Mouse (Mus musculus) midbrain, embryonic 13.5 days (tissue): ENCODE measurements at regions not wholly inside any gene's neighbourhood (a gene's known extent, or its start where the extent isn't known, plus 50 kb on each side); places are given as distances from the start of the nearest gene placed in this dataset.
"Not testable (repeated sequence)": the region's sequence is repeated elsewhere in the genome, so short reads cannot be mapped to it uniquely, and the experiment has no call there.

ENCODE experiments used
- ATAC-seq: fragments of 200-750 bp; cut with Nextera tagmentation; 2 replicates; pipeline ENCODE4 v1.8.0; 2017; ENCODE audit warnings: mild to moderate bottlenecking, moderate TSS enrichment, moderate library complexity
- H3K27ac ChIP-seq: fragments of 300-500 bp; sonication (generic); 2 replicates; pipeline ENCODE4 v1.5.1; 2015; ENCODE audit warnings: inconsistent platforms, mild to moderate bottlenecking, moderate library complexity
- H3K27me3 ChIP-seq: fragments of 300-500 bp; sonication (generic); 2 replicates; pipeline ENCODE4 v1.6.1; 2015; ENCODE audit warnings: mild to moderate bottlenecking, inconsistent platforms
- H3K36me3 ChIP-seq: fragments of 300-500 bp; sonication (generic); 2 replicates; pipeline ENCODE4 v1.6.1; 2015; ENCODE audit warnings: mild to moderate bottlenecking, inconsistent platforms
- H3K4me1 ChIP-seq: fragments of 300-500 bp; sonication (generic); replicated peaks from 2 replicates; pipeline ENCODE4 v1.6.1; 2015; ENCODE audit warnings: inconsistent platforms
- H3K4me2 ChIP-seq: fragments of 300-500 bp; sonication (generic); replicated peaks from 2 replicates; pipeline ENCODE4 v1.6.1; 2015; ENCODE audit warnings: moderate library complexity, mild to moderate bottlenecking, inconsistent platforms
- H3K4me3 ChIP-seq: fragments of 300-500 bp; sonication (generic); replicated peaks from 2 replicates; pipeline ENCODE4 v1.5.1; 2015; ENCODE audit warnings: mild to moderate bottlenecking, inconsistent platforms
- H3K9ac ChIP-seq: fragments of 300-500 bp; sonication (generic); replicated peaks from 2 replicates; pipeline ENCODE4 v1.6.1; 2015; ENCODE audit warnings: mild to moderate bottlenecking, inconsistent platforms
- H3K9me3 ChIP-seq: fragments of 300-500 bp; sonication (generic); 2 replicates; pipeline ENCODE4 v1.6.1; 2016; ENCODE audit warnings: mild to moderate bottlenecking, inconsistent platforms
- WGBS: fragments of 180-500 bp; shearing (Covaris S2); methylation state at CpG from one replicate; pipeline ENCODE4 v1.1.7; 2015; 5-methylcytosine and 5-hydroxymethylcytosine counted together

DNA sequence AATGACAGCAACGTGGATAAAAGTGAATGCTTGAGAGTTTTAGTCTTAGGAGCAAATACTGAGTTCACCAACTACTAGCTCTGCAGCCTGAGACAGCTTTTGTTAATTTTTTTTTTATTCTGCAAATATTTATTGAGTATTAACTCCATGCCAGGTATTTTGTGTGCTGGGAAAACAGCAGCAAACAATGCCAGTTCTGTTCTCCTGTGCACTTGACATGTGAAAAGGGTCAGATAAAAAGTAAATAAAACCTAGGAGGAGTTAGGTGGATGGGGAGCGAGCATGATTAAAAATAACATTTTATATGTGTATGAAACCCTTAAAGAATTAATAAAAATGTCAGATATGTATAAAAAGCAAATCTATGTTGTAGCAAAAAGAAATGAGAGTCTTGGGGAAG lies 68.1 kb upstream of the Map3k1 start:
- Histone ChIP-seq H3K36me3 (no peaks in the 10 kb centered on the region), H3K27me3 (no peaks in the 10 kb centered on the region), H3K4me1 (no peaks in the 10 kb centered on the region), H3K9ac (no peak overlapping the region), H3K9me3 (peaks cover 2% of the 10 kb centered on the region; the same call in 1 of the 2 replicates), H3K4me3 (no peak overlapping the region), H3K4me2 (no peak overlapping the region), H3K27ac (no peak overlapping the region)
- WGBS: 82% methylated on average over 2 of the region's 2 CpGs
- no peak for ATAC-seq

DNA sequence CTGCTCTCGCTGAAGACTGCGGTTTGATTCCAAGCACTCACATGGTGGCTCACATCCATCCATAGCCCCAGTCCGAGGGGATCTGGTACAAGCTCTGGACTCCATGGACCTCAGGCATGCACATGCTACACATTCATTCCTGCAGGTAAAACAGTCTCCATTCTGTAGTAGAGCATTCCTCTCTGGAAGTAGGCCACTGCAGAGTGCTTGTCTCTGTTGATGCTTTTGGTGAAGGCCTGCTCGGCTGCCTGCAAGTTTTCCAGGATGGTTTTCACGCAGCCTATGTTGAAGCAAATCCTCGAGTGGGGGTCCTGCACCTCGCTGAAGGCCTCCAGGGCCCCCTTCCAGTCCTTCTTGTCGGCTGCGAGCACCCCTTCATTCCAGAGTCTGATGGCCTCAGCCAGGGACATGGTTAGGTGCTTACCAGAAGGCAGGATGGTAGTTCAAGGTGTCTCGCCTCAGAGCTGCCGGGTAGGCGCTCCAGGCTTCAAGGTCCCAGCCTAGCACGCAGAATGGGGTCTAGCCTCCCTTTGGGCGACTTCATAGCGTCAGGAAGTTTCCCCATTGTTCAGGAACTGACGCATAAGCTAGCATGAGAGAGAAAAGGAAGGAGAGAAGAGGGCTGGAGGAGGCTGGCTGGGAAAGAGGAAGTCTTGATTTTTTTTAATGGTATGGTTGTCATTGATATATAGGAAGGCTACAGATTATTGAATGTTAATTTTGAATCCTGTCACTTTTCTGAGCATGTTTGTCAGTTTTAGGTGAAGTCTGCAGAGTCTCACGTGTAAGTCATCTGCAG lies 75.2 kb upstream of the Map3k1 start:
- WGBS: 87% methylated on average over 17 of the region's 17 CpGs
- H3K36me3 ChIP-seq, H3K9me3 ChIP-seq, ATAC-seq, H3K4me2 ChIP-seq, H3K4me1 ChIP-seq, H3K27me3 ChIP-seq, H3K4me3 ChIP-seq, H3K27ac ChIP-seq, H3K9ac ChIP-seq: not testable (repeated sequence)

- Histone ChIP-seq H3K4me1 (no peaks in the 10 kb centered on the region), H3K36me3 (no peaks in the 10 kb centered on the region)
- WGBS: 70% methylated on average over 3 of the region's 3 CpGs
Observed at GRCm38 (mm10) chr13:111890792-111891191, 82.0 kb upstream of the Map3k1 start.

GRCm38 (mm10) chr13:111892141-111892540 lies 83.3 kb upstream of the Map3k1 start:
- ATAC-seq: no peak
- H3K4me3 ChIP-seq: no peak overlapping the region
- no peaks in the 10 kb centered on the region for H3K27me3 ChIP-seq
- H3K9ac ChIP-seq: no peak overlapping the region
- 91% methylated on average over 8 of the region's 8 CpGs for WGBS
- H3K9me3 ChIP-seq: no peaks in the 10 kb centered on the region
- no peak overlapping the region for H3K4me2 ChIP-seq
- no peaks in the 10 kb centered on the region for H3K36me3 ChIP-seq
- no peak overlapping the region for H3K27ac ChIP-seq
- 0 out of 2 replicates have a peak, but pooled peaks cover 3% of the 10 kb centered on the region for H3K4me1 ChIP-seq

More at GRCm38 (mm10) chr13:111890792-111891191, 82.0 kb upstream of the Map3k1 start:
- ATAC-seq: no peak
- Histone ChIP-seq H3K4me3 (no peak overlapping the region), H3K9me3 (no peaks in the 10 kb centered on the region), H3K9ac (no peak overlapping the region), H3K27me3 (no peaks in the 10 kb centered on the region), H3K4me2 (no peak overlapping the region), H3K27ac (no peak overlapping the region)

DNA sequence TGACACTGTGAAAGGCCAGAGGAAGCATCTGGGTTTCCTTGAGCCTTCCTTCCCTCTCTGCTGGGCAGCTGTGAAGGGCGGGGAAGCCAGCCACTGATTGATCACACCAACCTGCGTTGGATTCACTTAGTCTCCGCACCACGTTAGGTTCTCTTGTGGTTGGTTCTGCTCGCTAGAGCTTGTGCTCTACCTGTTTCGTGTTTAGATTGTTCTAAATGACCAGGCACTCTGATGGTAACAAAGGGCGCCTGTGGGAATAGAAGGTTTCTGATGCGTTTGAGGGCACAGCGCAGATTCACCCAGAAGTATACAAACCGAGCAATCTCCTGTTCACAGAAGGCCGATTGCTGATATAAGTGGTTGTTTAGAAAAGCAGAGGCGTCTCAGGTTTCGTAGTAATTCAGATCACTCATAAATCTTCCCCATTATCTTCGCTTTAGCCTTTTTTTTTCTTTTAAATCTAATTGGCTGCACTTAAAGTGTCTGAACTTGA lies 84.5 kb upstream of the Map3k1 start:
- 67% methylated on average over 14 of the region's 14 CpGs for WGBS
- H3K4me1 ChIP-seq: 0 out of 2 replicates have a peak, but pooled peaks cover 3% of the 10 kb centered on the region
- no peak overlapping the region for H3K4me3 ChIP-seq
- no peak overlapping the region for H3K4me2 ChIP-seq
- H3K36me3 ChIP-seq: no peaks in the 10 kb centered on the region
- no peaks in the 10 kb centered on the region for H3K9me3 ChIP-seq
- H3K27me3 ChIP-seq: no peaks in the 10 kb centered on the region
- ATAC-seq: no peak
- no peak overlapping the region for H3K27ac ChIP-seq
- no peak overlapping the region for H3K9ac ChIP-seq

DNA sequence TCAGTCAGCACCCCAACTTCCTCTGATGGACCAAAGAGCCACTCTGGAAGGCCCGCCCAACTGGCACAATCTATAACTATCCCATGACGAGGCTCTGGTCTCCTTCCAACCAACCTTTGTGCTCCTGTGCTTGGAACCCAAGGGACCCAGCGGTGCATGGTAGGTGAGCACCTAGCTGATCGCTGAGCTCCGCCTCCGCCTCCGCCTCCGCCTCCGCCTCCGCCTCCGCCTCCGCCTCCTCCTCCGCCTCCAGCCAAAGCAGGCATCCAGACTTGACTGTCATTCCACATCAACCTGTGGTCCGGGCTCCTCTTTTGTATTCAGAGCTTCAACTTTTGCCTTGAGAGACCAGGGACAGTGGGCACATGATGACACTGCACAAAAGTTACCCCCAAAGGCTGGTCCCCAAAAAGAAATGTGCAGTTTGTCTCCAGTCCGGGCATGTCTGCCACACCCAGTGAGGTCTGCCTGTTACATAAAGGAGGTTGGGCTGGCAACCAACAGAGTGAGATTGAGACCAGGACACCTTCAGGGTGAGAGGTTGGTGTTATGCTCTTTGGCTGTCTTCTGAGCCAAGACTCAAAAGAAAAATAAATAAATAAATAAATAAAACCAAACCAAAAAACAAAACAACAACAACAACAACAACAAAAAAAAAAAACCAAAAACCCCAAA lies 86.1 kb upstream of the Map3k1 start:
- Histone ChIP-seq H3K27ac (no peak overlapping the region), H3K4me1 (0 out of 2 replicates have a peak, but pooled peaks cover 3% of the 10 kb centered on the region), H3K9me3 (no peaks in the 10 kb centered on the region), H3K4me3 (no peak overlapping the region), H3K9ac (no peak overlapping the region), H3K4me2 (no peak overlapping the region), H3K27me3 (no peaks in the 10 kb centered on the region), H3K36me3 (no peaks in the 10 kb centered on the region)
- ATAC-seq: no peak
- WGBS: 63% methylated on average over 15 of the region's 15 CpGs

DNA sequence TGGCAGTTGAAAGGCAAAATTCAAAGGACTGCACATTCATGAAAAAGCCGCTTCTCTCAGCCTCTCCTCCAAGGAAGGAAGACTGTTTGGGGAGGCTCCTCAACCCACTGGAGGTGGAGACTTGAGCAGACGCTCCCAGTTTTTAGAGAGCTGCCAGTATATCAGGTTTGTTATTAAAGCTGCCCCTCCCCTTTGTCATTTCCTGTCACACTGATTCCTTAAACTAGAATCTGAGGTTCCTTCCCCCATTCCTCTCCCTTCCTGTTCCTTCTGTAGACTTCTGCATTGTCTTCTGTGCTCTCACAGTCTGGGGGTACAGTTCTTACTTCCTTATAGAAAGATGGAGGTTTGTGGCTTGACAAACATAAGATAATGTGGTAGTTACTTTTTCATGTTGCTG lies 87.5 kb upstream of the Map3k1 start:
- Histone ChIP-seq H3K4me1 (0 out of 2 replicates have a peak, but pooled peaks cover 3% of the 10 kb centered on the region), H3K27me3 (no peaks in the 10 kb centered on the region), H3K9me3 (no peaks in the 10 kb centered on the region), H3K9ac (no peak overlapping the region), H3K36me3 (no peaks in the 10 kb centered on the region), H3K27ac (no peak overlapping the region), H3K4me2 (no peak overlapping the region), H3K4me3 (no peak overlapping the region)
- ATAC-seq: no peak
- 39% methylated on average over 2 of the region's 2 CpGs for WGBS

DNA sequence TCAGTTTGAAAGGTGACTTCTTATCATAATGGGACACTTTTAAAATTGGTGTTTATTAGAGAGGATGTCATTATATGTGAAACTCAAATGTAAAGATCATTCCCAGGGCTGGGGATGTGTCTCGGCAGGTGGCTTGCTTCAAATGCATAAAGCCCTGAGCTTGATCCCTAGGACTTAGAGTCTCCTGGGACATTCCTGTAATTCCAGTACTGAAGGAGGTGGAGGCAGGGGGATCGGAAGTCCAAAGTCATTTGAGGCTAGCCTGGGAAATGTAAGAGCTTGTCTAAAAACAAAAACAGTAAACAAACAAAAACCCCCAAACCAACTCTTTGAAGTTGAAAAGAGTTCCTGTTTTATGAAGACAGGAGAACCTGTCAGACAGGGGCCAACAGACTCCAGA lies 94.6 kb upstream of the Map3k1 start:
- Histone ChIP-seq H3K4me2 (no peak overlapping the region), H3K27ac (no peak overlapping the region), H3K9me3 (no peaks in the 10 kb centered on the region), H3K27me3 (no peaks in the 10 kb centered on the region), H3K9ac (no peak overlapping the region), H3K36me3 (no peaks in the 10 kb centered on the region), H3K4me3 (no peak overlapping the region), H3K4me1 (peaks cover 11% of the 10 kb centered on the region)
- WGBS: 41% methylated on average over 2 of the region's 2 CpGs
- ATAC-seq: no peak

- H3K36me3 ChIP-seq: no peaks in the 10 kb centered on the region
- no peak overlapping the region for H3K9ac ChIP-seq
- no peaks in the 10 kb centered on the region for H3K9me3 ChIP-seq
- no peak overlapping the region for H3K4me2 ChIP-seq
- H3K4me3 ChIP-seq: no peak overlapping the region
- 0 out of 2 replicates have a peak, but pooled peaks have one; percentile 22 for ATAC-seq
- no peaks in the 10 kb centered on the region for H3K27me3 ChIP-seq
- WGBS: 56% methylated on average over 9 of the region's 9 CpGs
- H3K27ac ChIP-seq: no peak overlapping the region
- peaks cover 11% of the 10 kb centered on the region for H3K4me1 ChIP-seq
Observed at GRCm38 (mm10) chr13:111903931-111904330, 95.1 kb upstream of the Map3k1 start.

DNA sequence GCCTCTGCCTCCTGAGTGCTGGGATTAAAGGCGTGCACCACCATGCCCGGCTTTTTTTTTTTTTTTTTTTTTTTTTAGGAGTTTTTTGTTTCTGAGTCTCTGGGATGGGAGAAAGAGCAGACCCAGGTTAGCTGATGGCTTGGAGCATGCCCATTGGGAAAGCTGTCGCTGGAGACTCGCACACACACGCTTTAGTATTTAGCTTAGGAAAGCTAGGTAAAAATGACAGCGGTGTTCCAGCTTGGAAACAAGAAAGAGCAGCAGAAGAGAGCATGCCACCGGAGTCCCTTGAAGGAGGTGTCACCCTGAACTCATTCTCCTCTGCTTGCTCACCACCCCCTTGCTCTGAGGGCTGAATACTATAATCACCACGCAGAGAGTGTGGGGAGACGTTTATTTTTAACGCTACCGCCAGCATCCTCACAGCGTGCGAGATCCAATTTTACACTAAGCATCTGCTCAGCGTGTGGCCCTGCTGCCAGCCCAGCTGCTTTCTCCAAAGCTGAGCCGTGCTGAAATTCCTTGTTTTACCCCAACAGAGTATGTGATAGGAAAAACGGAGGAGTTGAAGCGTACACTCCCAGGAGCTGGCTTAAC lies 95.9 kb upstream of the Map3k1 start:
- ATAC-seq: peak; percentile 86
- H3K4me3 ChIP-seq: no peak overlapping the region
- peak overlapping the region; percentile 33 for H3K4me2 ChIP-seq
- no peaks in the 10 kb centered on the region for H3K27me3 ChIP-seq
- H3K4me1 ChIP-seq: peaks cover 11% of the 10 kb centered on the region
- H3K9ac ChIP-seq: no peak overlapping the region
- 15% methylated on average over 16 of the region's 17 CpGs for WGBS
- no peaks in the 10 kb centered on the region for H3K36me3 ChIP-seq
- peak overlapping the region; percentile 68 for H3K27ac ChIP-seq
- H3K9me3 ChIP-seq: no peaks in the 10 kb centered on the region

DNA sequence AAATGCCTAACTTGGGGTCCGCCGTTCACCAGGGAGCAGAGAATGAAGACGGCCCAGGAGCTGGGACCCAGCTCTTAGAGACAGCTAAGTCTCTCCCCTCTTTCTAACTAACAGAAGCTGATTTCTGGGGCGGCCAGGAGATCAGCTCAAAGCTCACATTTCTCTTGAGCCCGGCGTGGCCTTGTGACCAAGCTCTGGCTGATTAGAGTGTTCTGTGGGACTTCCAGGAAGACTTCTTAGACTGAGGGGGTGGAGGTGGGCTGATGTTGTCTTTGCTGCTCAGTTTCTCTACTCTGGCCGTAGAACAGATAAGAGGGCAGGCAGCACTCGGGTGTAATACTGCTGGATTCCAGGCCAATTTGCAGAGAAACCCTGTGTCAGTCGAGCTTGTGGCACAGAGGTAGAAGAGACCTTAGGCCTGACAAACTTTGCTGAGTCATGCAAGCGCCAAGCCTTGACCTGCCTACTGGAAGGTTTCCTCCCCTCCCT lies 96.5 kb upstream of the Map3k1 start:
- Histone ChIP-seq H3K9ac (no peak overlapping the region), H3K27me3 (no peaks in the 10 kb centered on the region), H3K4me3 (no peak overlapping the region), H3K36me3 (no peaks in the 10 kb centered on the region), H3K9me3 (no peaks in the 10 kb centered on the region), H3K27ac (peak overlapping the region; percentile 68), H3K4me2 (peak overlapping the region; percentile 33), H3K4me1 (peaks cover 11% of the 10 kb centered on the region)
- peak; percentile 38 for ATAC-seq
- 13% methylated on average over 10 of the region's 10 CpGs for WGBS

- no peak overlapping the region for H3K9ac ChIP-seq
- H3K4me1 ChIP-seq: peaks cover 8% of the 10 kb centered on the region
- H3K4me2 ChIP-seq: no peak overlapping the region
- 94% methylated on average over 5 of the region's 5 CpGs for WGBS
- H3K4me3 ChIP-seq: no peak overlapping the region
- no peaks in the 10 kb centered on the region for H3K36me3 ChIP-seq
- ATAC-seq: no peak
- H3K27ac ChIP-seq: no peak overlapping the region
- H3K9me3 ChIP-seq: no peaks in the 10 kb centered on the region
- no peaks in the 10 kb centered on the region for H3K27me3 ChIP-seq
Observed at GRCm38 (mm10) chr13:111911071-111911470, 102.3 kb upstream of the Map3k1 start.
